Mouse (Mus musculus) kidney, embryonic 15.5 days (tissue): ENCODE results near the gene Cmtm6. TPM values are rescaled to one million over a fixed set of nuclear protein-coding genes. Genes with fewer than 3 reads are reported as not detected.

ENCODE experiments used
- ATAC-seq: fragments of 200-750 bp; cut with Nextera tagmentation; replicated peaks from 2 replicates; pipeline ENCODE4 v1.8.0; 2017; ENCODE audit warnings: moderate TSS enrichment; ENCODE audit not compliant: low FRiP score
- H3K27ac ChIP-seq: fragments of 300-500 bp; sonication (generic); 2 replicates; pipeline ENCODE4 v1.5.1; 2015; ENCODE audit warnings: mild to moderate bottlenecking, inconsistent platforms
- H3K27me3 ChIP-seq: fragments of 300-500 bp; sonication (generic); 2 replicates; pipeline ENCODE4 v1.6.1; 2015; ENCODE audit warnings: inconsistent platforms
- H3K36me3 ChIP-seq: fragments of 300-500 bp; sonication (generic); 2 replicates; pipeline ENCODE4 v1.6.1; 2015; ENCODE audit warnings: inconsistent platforms
- H3K4me1 ChIP-seq: fragments of 300-500 bp; sonication (generic); 2 replicates; pipeline ENCODE4 v1.6.1; 2015; ENCODE audit warnings: inconsistent platforms
- H3K4me2 ChIP-seq: fragments of 300-500 bp; sonication (generic); 2 replicates; pipeline ENCODE4 v1.6.1; 2015; ENCODE audit warnings: moderate library complexity, mild to moderate bottlenecking, inconsistent platforms
- H3K4me3 ChIP-seq: fragments of 300-500 bp; sonication (generic); replicated peaks from 2 replicates; pipeline ENCODE4 v1.5.1; 2015; ENCODE audit warnings: mild to moderate bottlenecking, inconsistent platforms
- H3K9ac ChIP-seq: fragments of 300-500 bp; sonication (generic); 2 replicates; pipeline ENCODE4 v1.6.1; 2015; ENCODE audit warnings: mild to moderate bottlenecking, inconsistent platforms
- H3K9me3 ChIP-seq: fragments of 300-500 bp; sonication (generic); replicated peaks from 2 replicates; pipeline ENCODE4 v1.6.1; 2016; ENCODE audit warnings: inconsistent platforms
- WGBS: fragments of 180-500 bp; shearing (Covaris S2); methylation state at CpG from one replicate; pipeline ENCODE4 v1.1.7; 2015; ENCODE audit warnings: mixed read lengths; 5-methylcytosine and 5-hydroxymethylcytosine counted together
- polyA plus RNA-seq: library from polyadenylated mRNA; unstranded; fragments of >200 nt; fragmentation: Nextera tagmentation; extraction: Ambion mirVana; gene quantifications from 2 replicates; pipeline ENCODE4 v1.2.1, GENCODE M21; 2015

Cmtm6 gene
- polyA plus RNA-seq, 1 experiment from 2014 or later: 56.3 TPM

GRCm38 (mm10) chr9:114789989-114790388 is 59.1 kb downstream of the Cmtm6 start:
- WGBS: 72% methylated on average over 8 of the region's 8 CpGs
- ATAC-seq: no peak
- no peak overlapping the region for H3K27ac ChIP-seq
- H3K9ac ChIP-seq: no peak overlapping the region
- peaks cover 17% of the 10 kb centered on the region for H3K4me1 ChIP-seq
- H3K27me3 ChIP-seq: no peaks in the 10 kb centered on the region
- no peaks in the 10 kb centered on the region for H3K9me3 ChIP-seq
- H3K4me3 ChIP-seq: no peak overlapping the region
- H3K36me3 ChIP-seq: no peaks in the 10 kb centered on the region
- H3K4me2 ChIP-seq: no peak overlapping the region

- no peak for ATAC-seq
- H3K9me3 ChIP-seq: no peaks in the 10 kb centered on the region
- H3K9ac ChIP-seq: no peak overlapping the region
- no peak overlapping the region for H3K4me2 ChIP-seq
- H3K27ac ChIP-seq: no peak overlapping the region
- no peaks in the 10 kb centered on the region for H3K27me3 ChIP-seq
- WGBS: 85% methylated on average over 9 of the region's 9 CpGs
- H3K4me3 ChIP-seq: no peak overlapping the region
- peaks cover 17% of the 10 kb centered on the region for H3K4me1 ChIP-seq
- no peaks in the 10 kb centered on the region for H3K36me3 ChIP-seq
Observed at GRCm38 (mm10) chr9:114793764-114794295, 62.9 kb downstream of the Cmtm6 start.

GRCm38 (mm10) chr9:114794491-114794890 is 63.6 kb downstream of the Cmtm6 start:
- Histone ChIP-seq H3K4me2 (no peak overlapping the region), H3K4me1 (peaks cover 21% of the 10 kb centered on the region), H3K27ac (no peak overlapping the region), H3K36me3 (no peaks in the 10 kb centered on the region), H3K9ac (no peak overlapping the region), H3K4me3 (no peak overlapping the region), H3K27me3 (no peaks in the 10 kb centered on the region), H3K9me3 (no peaks in the 10 kb centered on the region)
- WGBS: 81% methylated on average over 4 of the region's 4 CpGs
- ATAC-seq: no peak

GRCm38 (mm10) chr9:114796473-114797050 is 65.6 kb downstream of the Cmtm6 start:
- Histone ChIP-seq H3K27ac (no peak overlapping the region), H3K4me2 (no peak overlapping the region), H3K27me3 (no peaks in the 10 kb centered on the region), H3K4me3 (no peak overlapping the region), H3K36me3 (no peaks in the 10 kb centered on the region), H3K9me3 (no peaks in the 10 kb centered on the region), H3K9ac (no peak overlapping the region), H3K4me1 (peaks cover 27% of the 10 kb centered on the region)
- no peak for ATAC-seq
- 50% methylated on average over 11 of the region's 11 CpGs for WGBS

- WGBS: 57% methylated on average over 11 of the region's 11 CpGs
- no peak overlapping the region for H3K4me3 ChIP-seq
- H3K4me2 ChIP-seq: no peak overlapping the region
- peaks cover 22% of the 10 kb centered on the region for H3K4me1 ChIP-seq
- H3K9ac ChIP-seq: no peak overlapping the region
- no peaks in the 10 kb centered on the region for H3K36me3 ChIP-seq
- no peaks in the 10 kb centered on the region for H3K9me3 ChIP-seq
- H3K27ac ChIP-seq: no peak overlapping the region
- peak; percentile 81 for ATAC-seq
- H3K27me3 ChIP-seq: no peaks in the 10 kb centered on the region
Observed at GRCm38 (mm10) chr9:114797329-114798004, 66.6 kb downstream of the Cmtm6 start.

GRCm38 (mm10) chr9:114798845-114799244 is 67.9 kb downstream of the Cmtm6 start:
- H3K9me3 ChIP-seq: no peaks in the 10 kb centered on the region
- H3K4me2 ChIP-seq: no peak overlapping the region
- no peak overlapping the region for H3K27ac ChIP-seq
- 52% methylated on average over 6 of the region's 6 CpGs for WGBS
- H3K36me3 ChIP-seq: no peaks in the 10 kb centered on the region
- ATAC-seq: no peak
- H3K4me1 ChIP-seq: peaks cover 22% of the 10 kb centered on the region
- no peak overlapping the region for H3K9ac ChIP-seq
- H3K27me3 ChIP-seq: no peaks in the 10 kb centered on the region
- no peak overlapping the region for H3K4me3 ChIP-seq

Other genes with a start within 250 kb of the Cmtm6 start
- 0.55 and 0.78 TPM in 2 replicates for gene Ccr4, start 226.2 kb upstream of the Cmtm6 start, polyA plus RNA-seq
- 0.58 and 0.62 TPM in 2 replicates for gene C130032M10Rik, start 215.4 kb upstream of the Cmtm6 start, polyA plus RNA-seq
- gene Trim71, start 166.7 kb upstream of the Cmtm6 start, polyA plus RNA-seq: 0.87 and 1.00 TPM in 2 replicates
- gene Cnot10, start 90.9 kb upstream of the Cmtm6 start, polyA plus RNA-seq: 66.3 and 68.7 TPM in 2 replicates
- gene Dync1li1, start 42.3 kb upstream of the Cmtm6 start, polyA plus RNA-seq: 62.2 and 67.5 TPM in 2 replicates
- 102 TPM in 2 replicates for gene Cmtm7, start 50.7 kb downstream of the Cmtm6 start, polyA plus RNA-seq
- gene Cmtm8, start 113.0 kb downstream of the Cmtm6 start, polyA plus RNA-seq: 38.8 and 41.4 TPM in 2 replicates
- 19.5 and 20.1 TPM in 2 replicates for gene Gpd1l, start 202.9 kb downstream of the Cmtm6 start, polyA plus RNA-seq
- gene Osbpl10, start 247.5 kb downstream of the Cmtm6 start, polyA plus RNA-seq: 2.3 and 3.1 TPM in 2 replicates